Mouse (Mus musculus): ENCODE data around the gene Gm13199. TPM values are rescaled to one million over a fixed set of nuclear protein-coding genes. Genes with fewer than 3 reads are reported as not detected.

The Gm13199 gene
- 0.22 and 0.47 TPM in 2 replicates for polyA plus RNA-seq (2015; fragmentation: Nextera tagmentation; extraction: Ambion mirVana)

DNA sequence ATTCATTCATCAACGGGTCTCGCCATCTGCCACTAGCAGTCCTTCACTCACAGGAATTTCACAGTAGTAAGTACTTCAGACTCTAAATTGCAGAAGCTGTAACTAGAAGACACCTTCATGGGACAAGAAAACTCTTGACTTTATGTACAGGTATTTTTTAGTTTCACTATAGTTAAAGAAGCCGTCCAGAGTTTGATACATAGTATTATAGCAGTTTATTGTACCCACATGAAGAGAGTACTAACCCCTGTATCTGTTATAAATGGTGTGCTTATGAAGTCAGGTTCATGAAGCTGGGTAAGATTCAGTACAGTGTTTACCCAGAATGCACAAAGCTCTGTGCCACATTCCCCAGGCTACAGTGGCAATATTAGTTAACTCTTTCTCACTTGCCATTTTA is at the start of gene Gm13199:
TSS of gene Gm13199 (minus strand) at position 101 of the 400 bp plus-strand sequence.
- Histone ChIP-seq H3K9ac (ENCODE audit: low read depth, low read length) (no peak within 1 kb of the TSS), H3K27me3 (replicated peaks; ENCODE audit: control insufficient read depth, insufficient read depth, low read length) (no peaks in the 10 kb centered on the region), H3K27ac (ENCODE audit: low read depth, low read length) (no peak within 1 kb of the TSS), H3K4me1 (replicated peaks; ENCODE audit: control insufficient read depth, insufficient read depth, low read length) (no peaks in the 10 kb centered on the region), H3K9me3 (ENCODE audit: control insufficient read depth) (no peaks in the 10 kb centered on the region), H3K4me3 (ENCODE audit: low read depth, low read length) (no peak within 1 kb of the TSS), H3K36me3 (ENCODE audit: control insufficient read depth, insufficient read depth) (peaks cover 40% of the 10 kb centered on the region), H3K4me2 (replicated peaks; ENCODE audit: low read depth) (no peak within 1 kb of the TSS)
- WGBS: 93% methylated on average over 3 of the region's 3 CpGs
- no peak for ATAC-seq
- TF ChIP-seq CTCF (IDR thresholded peaks at IDR 0.05; ENCODE audit: low read depth): no peak

DNA sequence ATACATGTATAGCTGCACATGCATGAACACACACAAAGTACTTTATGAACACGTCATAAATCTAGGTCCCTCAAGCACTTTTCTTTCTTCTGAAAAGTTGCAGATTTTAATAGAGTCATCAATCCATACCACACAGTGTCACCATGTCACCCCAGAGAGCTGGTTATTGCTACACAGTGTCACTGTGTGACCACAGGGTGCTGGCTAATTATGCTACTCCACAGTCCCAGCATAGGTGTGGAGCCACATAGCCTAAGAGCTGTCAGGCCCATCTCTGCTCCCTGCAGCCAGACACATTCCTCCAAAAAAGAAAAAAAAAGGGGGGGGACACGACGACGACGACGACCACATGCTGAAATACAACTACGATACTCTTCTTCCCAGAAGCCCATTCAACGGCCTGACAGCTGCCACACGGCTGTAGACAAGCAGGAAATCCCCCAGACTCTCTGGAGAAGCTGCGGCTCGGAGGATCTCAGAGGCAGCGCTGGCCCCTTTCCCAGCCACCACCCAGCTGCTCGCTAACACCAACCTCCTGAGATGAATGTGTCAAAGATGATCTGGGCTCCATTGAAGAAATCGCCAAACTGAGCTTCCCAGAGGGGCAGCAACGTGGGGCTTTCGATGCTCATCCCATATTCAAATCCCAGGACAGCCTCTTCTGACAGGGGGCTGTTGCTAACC is 48.7 kb upstream of the Gm13199 start:
- no peaks in the 10 kb centered on the region for H3K36me3 ChIP-seq (ENCODE audit: control insufficient read depth, insufficient read depth)
- 67% methylated on average over 16 of the region's 16 CpGs for WGBS
- H3K9me3 ChIP-seq (ENCODE audit: control insufficient read depth): no peaks in the 10 kb centered on the region
- TF ChIP-seq CTCF (IDR thresholded peaks at IDR 0.05; ENCODE audit: low read depth): no peak
- H3K27me3 ChIP-seq (replicated peaks; ENCODE audit: control insufficient read depth, insufficient read depth, low read length): no peaks in the 10 kb centered on the region
- no peak overlapping the region for H3K4me3 ChIP-seq (ENCODE audit: low read depth, low read length)
- H3K9ac ChIP-seq (ENCODE audit: low read depth, low read length): no peak overlapping the region
- ATAC-seq: no peak
- H3K4me2 ChIP-seq (replicated peaks; ENCODE audit: low read depth): no peak overlapping the region
- H3K27ac ChIP-seq (ENCODE audit: low read depth, low read length): no peak overlapping the region
- H3K4me1 ChIP-seq (replicated peaks; ENCODE audit: control insufficient read depth, insufficient read depth, low read length): no peaks in the 10 kb centered on the region

DNA sequence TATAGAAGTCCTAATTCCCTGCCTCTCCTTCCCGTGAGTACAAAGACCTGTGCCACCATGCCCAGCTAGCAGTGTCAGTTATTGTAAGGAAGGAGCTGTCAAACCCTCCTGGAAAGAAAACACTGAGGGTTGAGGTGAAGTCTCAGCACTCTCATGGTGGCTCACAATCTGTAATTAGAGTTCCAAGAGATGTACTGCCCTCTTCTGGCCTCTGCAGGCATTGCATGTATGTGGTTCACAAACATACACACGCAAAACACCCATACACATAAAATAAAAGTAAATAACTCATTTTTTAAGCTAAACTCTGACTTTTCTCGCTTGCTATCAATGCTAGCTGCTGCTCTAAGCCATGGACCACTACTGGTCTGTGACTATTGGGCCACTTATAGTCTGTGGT is 43.9 kb upstream of the Gm13199 start:
- no peak for ATAC-seq
- H3K4me2 ChIP-seq (replicated peaks; ENCODE audit: low read depth): no peak overlapping the region
- no peaks in the 10 kb centered on the region for H3K9me3 ChIP-seq (ENCODE audit: control insufficient read depth)
- no peaks in the 10 kb centered on the region for H3K36me3 ChIP-seq (ENCODE audit: control insufficient read depth, insufficient read depth)
- H3K4me3 ChIP-seq (ENCODE audit: low read depth, low read length): no peak overlapping the region
- H3K4me1 ChIP-seq (replicated peaks; ENCODE audit: control insufficient read depth, insufficient read depth, low read length): no peaks in the 10 kb centered on the region
- no peaks in the 10 kb centered on the region for H3K27me3 ChIP-seq (replicated peaks; ENCODE audit: control insufficient read depth, insufficient read depth, low read length)
- WGBS: 68% methylated on average over 3 of the region's 3 CpGs
- TF ChIP-seq CTCF (IDR thresholded peaks at IDR 0.05; ENCODE audit: low read depth): peak; percentile 80
- H3K9ac ChIP-seq (ENCODE audit: low read depth, low read length): no peak overlapping the region
- H3K27ac ChIP-seq (ENCODE audit: low read depth, low read length): no peak overlapping the region

DNA sequence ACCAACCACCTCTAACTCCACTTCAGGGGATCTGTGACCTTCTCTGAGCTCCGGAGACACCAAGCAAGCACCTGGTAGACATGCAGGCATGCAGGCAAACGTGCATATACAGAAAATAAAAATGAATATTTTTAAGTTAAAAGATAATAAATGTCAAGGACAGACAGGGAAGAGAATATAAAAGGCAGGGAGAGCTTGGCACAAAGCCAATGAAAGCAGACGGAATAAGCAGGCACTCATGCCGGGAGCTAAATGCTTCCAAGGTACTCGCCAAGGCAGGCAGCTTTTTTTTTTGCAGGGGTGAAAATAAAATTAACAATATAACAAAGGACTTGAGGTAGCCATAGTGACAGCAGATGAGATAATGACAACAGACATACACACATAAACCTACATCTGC is 43.4 kb upstream of the Gm13199 start:
- Histone ChIP-seq H3K4me1 (replicated peaks; ENCODE audit: control insufficient read depth, insufficient read depth, low read length) (no peaks in the 10 kb centered on the region), H3K4me2 (replicated peaks; ENCODE audit: low read depth) (no peak overlapping the region), H3K9ac (ENCODE audit: low read depth, low read length) (no peak overlapping the region), H3K27me3 (replicated peaks; ENCODE audit: control insufficient read depth, insufficient read depth, low read length) (no peaks in the 10 kb centered on the region), H3K9me3 (ENCODE audit: control insufficient read depth) (no peaks in the 10 kb centered on the region), H3K4me3 (ENCODE audit: low read depth, low read length) (no peak overlapping the region), H3K36me3 (ENCODE audit: control insufficient read depth, insufficient read depth) (no peaks in the 10 kb centered on the region), H3K27ac (ENCODE audit: low read depth, low read length) (no peak overlapping the region)
- no peak for ATAC-seq
- TF ChIP-seq CTCF (IDR thresholded peaks at IDR 0.05; ENCODE audit: low read depth): no peak
- WGBS: 27% methylated on average over 5 of the region's 5 CpGs

DNA sequence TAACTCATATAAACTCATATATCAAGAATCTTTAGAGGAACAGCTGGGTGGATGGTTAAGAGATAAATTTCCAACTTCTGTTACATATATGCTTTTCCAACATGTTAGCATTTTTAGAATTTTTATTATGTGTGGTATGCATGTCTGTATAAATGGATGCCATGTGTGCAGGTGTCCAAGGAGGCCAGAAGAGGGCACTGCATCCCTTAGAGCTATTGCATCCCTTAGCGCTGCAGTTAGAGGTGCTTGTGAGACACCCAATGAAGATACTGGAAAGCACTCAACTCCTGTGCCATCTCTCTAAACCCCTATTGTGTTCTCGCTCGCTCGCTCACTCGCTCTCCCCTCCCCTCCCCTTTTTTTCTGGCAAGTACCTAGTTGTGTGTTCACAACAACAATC is 37.4 kb upstream of the Gm13199 start:
- H3K4me1 ChIP-seq (replicated peaks; ENCODE audit: control insufficient read depth, insufficient read depth, low read length): no peaks in the 10 kb centered on the region
- no peaks in the 10 kb centered on the region for H3K9me3 ChIP-seq (ENCODE audit: control insufficient read depth)
- no peak overlapping the region for H3K9ac ChIP-seq (ENCODE audit: low read depth, low read length)
- peak; percentile 79 for TF ChIP-seq CTCF (IDR thresholded peaks at IDR 0.05; ENCODE audit: low read depth)
- no peak overlapping the region for H3K4me3 ChIP-seq (ENCODE audit: low read depth, low read length)
- no peaks in the 10 kb centered on the region for H3K36me3 ChIP-seq (ENCODE audit: control insufficient read depth, insufficient read depth)
- H3K27ac ChIP-seq (ENCODE audit: low read depth, low read length): no peak overlapping the region
- 65% methylated on average over 5 of the region's 5 CpGs for WGBS
- H3K27me3 ChIP-seq (replicated peaks; ENCODE audit: control insufficient read depth, insufficient read depth, low read length): no peaks in the 10 kb centered on the region
- ATAC-seq: no peak
- no peak overlapping the region for H3K4me2 ChIP-seq (replicated peaks; ENCODE audit: low read depth)

DNA sequence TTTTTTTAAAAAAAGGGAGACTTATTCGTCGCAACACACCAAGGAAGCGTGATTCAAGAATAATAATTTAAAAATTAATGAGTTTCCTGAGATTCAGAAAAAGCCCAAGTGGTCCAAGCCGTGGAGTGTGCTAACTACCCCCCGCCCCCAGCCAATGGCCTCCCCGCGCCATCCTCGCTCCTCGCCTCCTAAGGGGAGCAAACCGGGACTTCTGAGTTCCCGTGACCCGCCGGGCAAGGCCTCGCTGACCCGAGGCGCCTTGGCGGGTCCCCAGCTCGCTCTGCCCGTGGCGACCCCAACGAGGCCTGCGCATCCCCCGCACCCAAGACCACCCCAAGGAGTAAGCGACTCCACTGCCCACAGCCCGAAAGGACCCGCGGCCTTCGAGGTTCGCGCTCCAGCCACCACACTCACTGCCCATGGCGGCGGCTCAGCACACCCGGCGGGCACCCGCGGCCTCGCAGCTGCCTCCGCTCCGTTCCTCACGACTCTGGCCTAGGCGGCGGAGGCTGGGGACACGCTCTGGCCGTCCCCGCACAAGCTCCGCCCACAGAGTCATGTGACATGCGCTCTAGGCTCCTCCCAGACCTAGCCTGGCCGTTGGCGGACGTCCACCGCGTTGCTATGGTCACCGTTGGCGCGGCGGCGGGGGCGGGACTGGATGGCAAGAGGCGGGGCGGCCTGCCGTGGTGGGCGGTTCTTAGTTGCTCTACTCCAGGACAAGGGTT is 32.3 kb upstream of the Gm13199 start, which contains the start of gene Sec61a2:
TSS of gene Sec61a2 (minus strand) at position 590 of the 728 bp plus-strand sequence.
- H3K27ac ChIP-seq (ENCODE audit: low read depth, low read length): peak within 1 kb of the TSS; percentile 88
- WGBS: under 1% methylated on average over 60 of the region's 62 CpGs
- peaks cover 16% of the 10 kb centered on the region for H3K36me3 ChIP-seq (ENCODE audit: control insufficient read depth, insufficient read depth)
- H3K9me3 ChIP-seq (ENCODE audit: control insufficient read depth): no peaks in the 10 kb centered on the region
- ATAC-seq: peak; percentile 98
- H3K4me1 ChIP-seq (replicated peaks; ENCODE audit: control insufficient read depth, insufficient read depth, low read length): 0 out of 2 replicates have a peak, but pooled peaks cover 3% of the 10 kb centered on the region
- peak within 1 kb of the TSS; percentile 93 for H3K9ac ChIP-seq (ENCODE audit: low read depth, low read length)
- peak; percentile 47 for TF ChIP-seq CTCF (IDR thresholded peaks at IDR 0.05; ENCODE audit: low read depth)
- no peaks in the 10 kb centered on the region for H3K27me3 ChIP-seq (replicated peaks; ENCODE audit: control insufficient read depth, insufficient read depth, low read length)
- H3K4me3 ChIP-seq (ENCODE audit: low read depth, low read length): peak within 1 kb of the TSS; percentile 88
- peak within 1 kb of the TSS; percentile 96 for H3K4me2 ChIP-seq (replicated peaks; ENCODE audit: low read depth)
